Mouse (Mus musculus): ENCODE results near the gene Cdk18.

Cdk18 gene

GRCm38 (mm10) chr1:132113098-132113497, 26.4 kb downstream of the Cdk18 start:
- no peak for DNase-seq (ENCODE audit: extremely low spot score)

- DNase-seq (ENCODE audit: extremely low spot score): no peak
These were observed 27.1 kb downstream of the Cdk18 start for GRCm38 (mm10) chr1:132112426-132112825.

- no peak for DNase-seq (ENCODE audit: extremely low spot score)
These were observed 28.1 kb downstream of the Cdk18 start for GRCm38 (mm10) chr1:132111411-132111810.

GRCm38 (mm10) chr1:132109368-132109767, 30.1 kb downstream of the Cdk18 start:
- DNase-seq (ENCODE audit: extremely low spot score): no peak

GRCm38 (mm10) chr1:132104353-132104752, 35.1 kb downstream of the Cdk18 start:
- DNase-seq (ENCODE audit: extremely low spot score): no peak

GRCm38 (mm10) chr1:132101953-132102697, 37.4 kb downstream of the Cdk18 start:
- DNase-seq (ENCODE audit: extremely low spot score): no peak

GRCm38 (mm10) chr1:132099775-132100174, 39.7 kb downstream of the Cdk18 start:
- no peak for DNase-seq (ENCODE audit: extremely low spot score)

- no peak for DNase-seq (ENCODE audit: extremely low spot score)
These were observed 40.5 kb downstream of the Cdk18 start for GRCm38 (mm10) chr1:132099016-132099415.

- DNase-seq (ENCODE audit: extremely low spot score): no peak
These were observed 41.4 kb downstream of the Cdk18 start for GRCm38 (mm10) chr1:132098076-132098475.

- DNase-seq (ENCODE audit: extremely low spot score): no peak
These were observed 44.0 kb downstream of the Cdk18 start for GRCm38 (mm10) chr1:132095356-132096004.

GRCm38 (mm10) chr1:132093269-132093668, 46.2 kb downstream of the Cdk18 start:
- no peak for DNase-seq (ENCODE audit: extremely low spot score)

- DNase-seq (ENCODE audit: extremely low spot score): no peak
These were observed 49.2 kb downstream of the Cdk18 start for GRCm38 (mm10) chr1:132090266-132090665.

- no peak for DNase-seq (ENCODE audit: extremely low spot score)
These were observed 49.7 kb downstream of the Cdk18 start for GRCm38 (mm10) chr1:132089767-132090166.

GRCm38 (mm10) chr1:132088181-132088671, 51.3 kb downstream of the Cdk18 start:
- no peak for DNase-seq (ENCODE audit: extremely low spot score)

GRCm38 (mm10) chr1:132085181-132086049, 54.1 kb downstream of the Cdk18 start:
- DNase-seq (ENCODE audit: extremely low spot score): no peak

- DNase-seq (ENCODE audit: extremely low spot score): no peak
These were observed 61.1 kb downstream of the Cdk18 start for GRCm38 (mm10) chr1:132078413-132078812.

GRCm38 (mm10) chr1:132075576-132075975, 63.9 kb downstream of the Cdk18 start:
- no peak for DNase-seq (ENCODE audit: extremely low spot score)

GRCm38 (mm10) chr1:132070659-132071058, 68.8 kb downstream of the Cdk18 start:
- no peak for DNase-seq (ENCODE audit: extremely low spot score)

GRCm38 (mm10) chr1:132069436-132069835, 70.0 kb downstream of the Cdk18 start:
- no peak for DNase-seq (ENCODE audit: extremely low spot score)

- DNase-seq (ENCODE audit: extremely low spot score): peak; percentile 50
These were observed 71.9 kb downstream of the Cdk18 start, which contains the start of gene Mfsd4a for GRCm38 (mm10) chr1:132067261-132068255. TSS of gene Mfsd4a (minus strand) at chr1:132068062.

All from embryo, embryonic 9.5 days (tissue).